Mouse (Mus musculus) heart, adult 11 months (tissue): ENCODE data around the gene Sptlc3.

ENCODE experiments used
- DNase-seq: peaks from one replicate; pipeline ENCODE4 v3.0.0; 2022

Sptlc3 gene

DNA sequence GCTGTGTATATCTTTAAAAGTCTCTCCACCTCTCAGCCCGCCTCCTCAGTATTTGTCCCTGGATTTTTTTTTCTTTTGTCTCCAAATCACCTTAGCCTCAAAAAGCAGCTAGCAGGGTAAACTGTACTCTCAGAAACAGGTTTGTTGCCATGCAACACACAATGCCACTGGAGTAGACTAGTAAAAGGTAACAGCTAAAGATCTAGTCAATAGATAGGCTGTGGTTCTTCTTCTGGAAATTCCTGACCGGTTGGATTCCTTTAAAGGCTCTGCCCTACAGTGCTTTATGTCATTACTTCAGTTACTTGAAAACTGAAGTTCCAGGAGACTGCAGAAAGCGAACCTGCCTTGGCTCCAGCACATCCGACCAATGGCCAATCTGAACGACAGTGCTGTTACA, at the start of gene Sptlc3:
Gene Sptlc3 (plus strand): TSS at position 78 of the 400 bp plus-strand sequence.
- DNase-seq, result no peak

DNA sequence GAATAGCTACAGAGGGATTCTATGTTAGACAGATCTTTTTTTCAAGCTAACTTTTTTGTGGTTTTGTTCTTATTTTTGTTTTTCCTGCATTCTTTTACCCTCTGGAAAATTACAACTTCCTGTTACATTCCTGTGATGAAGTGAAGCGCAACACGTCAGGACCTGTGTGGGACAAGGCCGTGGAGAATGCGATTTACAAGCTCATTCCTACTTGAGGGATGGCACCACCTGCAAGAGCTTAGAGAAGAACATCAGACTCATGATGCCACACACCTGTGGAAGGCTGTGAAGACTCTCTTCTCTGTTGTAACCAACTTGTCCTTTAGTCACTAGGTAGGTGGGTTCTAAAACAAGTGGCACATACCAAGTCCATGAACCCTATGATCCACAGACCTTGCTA, 26.0 kb upstream of the Sptlc3 start:
- no peak for DNase-seq

DNA sequence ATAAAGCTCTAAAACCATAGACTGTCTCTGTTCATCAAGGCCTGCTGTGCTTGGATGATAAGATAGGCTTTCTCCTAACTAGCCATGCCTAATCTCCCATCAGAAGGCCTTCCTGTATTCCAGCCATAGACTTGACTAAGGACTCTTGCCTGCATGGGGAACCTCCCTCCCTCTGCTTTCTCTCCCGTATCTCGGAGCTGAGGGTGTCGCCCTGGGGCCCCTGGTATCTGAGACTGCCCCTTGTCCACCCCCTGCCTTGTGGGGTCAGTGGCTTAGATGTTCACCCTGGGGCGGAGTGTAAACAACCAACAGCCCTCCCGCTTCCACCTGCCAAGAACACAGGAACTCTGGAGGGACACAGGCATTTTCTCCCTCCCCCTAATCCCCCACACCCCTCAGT, 5.0 kb upstream of the Sptlc3 start:
- no peak for DNase-seq

DNA sequence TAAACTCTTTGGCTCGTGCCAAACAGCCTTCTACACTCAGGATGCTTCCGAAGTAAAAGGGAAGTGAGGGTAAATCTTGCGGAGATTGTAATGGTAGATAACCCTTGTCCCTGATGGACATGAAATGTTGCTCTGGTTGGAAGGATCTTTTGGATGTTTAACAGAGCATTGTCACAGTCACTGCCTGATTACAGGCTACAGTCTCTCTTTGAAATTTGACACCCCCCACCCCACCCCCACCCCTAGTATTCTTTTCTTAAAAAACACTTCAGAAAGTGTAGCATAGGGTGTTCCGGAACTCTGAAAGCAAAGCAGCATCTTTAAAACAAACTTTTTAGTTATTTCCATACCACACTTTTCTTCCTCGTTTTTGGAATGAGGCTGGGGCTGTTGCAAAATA, 916 bp downstream of the Sptlc3 start:
- no peak for DNase-seq

DNA sequence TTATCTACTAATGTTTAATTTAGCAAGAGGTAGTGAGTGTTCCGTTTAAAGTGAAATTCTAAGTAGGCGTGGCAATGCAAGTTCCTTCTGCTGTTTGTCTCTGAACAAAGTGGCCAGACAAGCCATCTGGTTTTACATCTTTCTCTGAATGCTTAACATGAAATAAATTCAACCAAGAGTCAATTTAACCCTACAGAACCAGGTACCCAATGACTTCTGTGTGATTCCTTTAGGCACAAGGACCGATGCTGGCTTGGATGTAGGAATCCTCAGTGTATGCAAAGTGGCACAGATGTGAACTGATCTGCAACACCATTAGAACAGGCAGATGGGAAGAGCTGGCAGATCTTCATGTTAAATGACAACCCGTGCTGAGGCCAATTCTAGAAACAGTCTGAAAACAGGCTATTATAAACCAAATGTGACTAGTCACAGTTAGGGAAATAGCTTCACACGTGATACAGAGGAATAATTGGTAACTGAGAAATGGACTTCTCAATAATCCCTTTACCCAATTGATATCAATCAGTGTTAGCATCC, 68.3 kb downstream of the Sptlc3 start:
- no peak for DNase-seq

DNA sequence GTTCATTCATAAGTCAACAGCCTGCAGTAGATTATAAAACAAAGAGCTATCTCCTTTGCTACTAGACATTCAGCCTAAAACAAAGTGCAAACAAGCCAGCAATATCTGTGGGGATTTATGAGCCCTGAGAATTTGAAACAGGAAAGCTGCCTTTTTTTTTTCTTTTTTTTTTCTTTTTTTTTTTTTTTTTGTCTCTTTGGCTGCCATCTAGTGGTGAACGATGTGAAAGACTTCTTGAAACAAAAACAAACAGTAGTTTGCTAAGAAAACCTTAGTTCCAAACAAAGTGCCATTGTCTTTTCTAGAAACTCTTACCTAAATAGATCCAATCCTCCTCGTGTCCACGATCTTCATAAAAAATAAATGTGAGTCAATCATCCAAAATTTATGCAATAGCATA, 85.6 kb downstream of the Sptlc3 start:
- no peak for DNase-seq

DNA sequence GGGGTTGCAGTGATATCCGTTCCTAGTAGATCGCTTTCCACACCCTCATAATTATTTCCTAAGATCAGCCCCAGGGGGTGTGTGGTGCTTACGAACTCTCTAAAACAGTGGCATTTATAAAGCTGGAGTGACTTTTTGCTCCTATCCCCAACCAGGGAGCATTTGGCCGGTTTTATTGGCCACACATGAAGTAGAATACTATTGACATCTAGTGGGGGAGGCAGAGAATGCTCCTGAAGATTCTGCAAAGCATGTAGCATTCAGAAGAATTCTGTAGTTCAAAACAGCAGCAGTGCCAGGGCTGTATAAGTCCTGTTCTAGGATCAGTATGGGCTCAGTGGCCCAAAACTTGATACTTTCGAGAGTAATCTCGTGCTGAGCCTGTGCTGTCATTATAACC, 89.1 kb downstream of the Sptlc3 start:
- DNase-seq, result no peak

DNA sequence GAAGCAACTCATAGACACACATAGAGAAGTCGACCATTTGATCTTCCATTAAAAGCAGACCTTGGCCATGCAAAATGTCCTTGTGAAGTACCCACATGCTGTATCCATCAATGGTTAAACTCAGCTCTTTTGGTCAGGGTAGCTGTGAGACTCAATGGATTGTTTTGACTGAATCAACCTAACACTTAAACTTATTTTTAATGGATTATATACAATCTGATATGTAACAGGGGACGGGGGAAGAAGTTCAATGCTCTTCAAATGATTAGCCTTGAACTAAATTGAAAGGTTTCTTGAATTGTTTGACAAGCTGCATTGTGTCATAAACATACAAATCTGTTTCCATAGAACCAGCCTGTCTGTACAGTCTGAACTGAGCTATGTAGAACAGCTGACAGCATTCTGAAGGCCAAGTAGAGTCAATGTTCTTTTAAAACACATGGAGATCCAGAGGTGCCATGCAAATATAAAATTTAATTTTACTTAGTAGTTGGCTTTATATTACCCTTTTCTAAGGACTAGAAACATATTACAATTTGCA, 94.0 kb downstream of the Sptlc3 start:
- no peak for DNase-seq

DNA sequence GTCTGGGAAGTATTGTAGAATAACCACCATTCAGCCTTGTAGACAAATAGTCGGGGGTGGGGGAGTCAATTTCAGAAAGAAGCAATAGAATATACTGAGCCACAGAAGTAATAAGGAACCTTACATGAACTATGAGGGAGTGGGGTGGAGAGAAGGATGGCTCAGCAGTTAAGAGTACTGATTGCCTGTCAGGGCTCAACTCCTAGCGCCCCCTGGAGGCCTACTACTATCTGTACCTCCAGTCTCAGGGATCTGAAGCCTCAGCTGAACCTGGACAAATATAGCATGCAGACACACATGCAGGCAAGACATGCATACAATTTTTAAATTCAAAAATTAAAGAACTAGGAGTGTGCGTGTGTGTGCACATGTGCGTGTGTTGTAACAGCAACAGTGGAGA, 96.2 kb downstream of the Sptlc3 start:
- no peak for DNase-seq

DNA sequence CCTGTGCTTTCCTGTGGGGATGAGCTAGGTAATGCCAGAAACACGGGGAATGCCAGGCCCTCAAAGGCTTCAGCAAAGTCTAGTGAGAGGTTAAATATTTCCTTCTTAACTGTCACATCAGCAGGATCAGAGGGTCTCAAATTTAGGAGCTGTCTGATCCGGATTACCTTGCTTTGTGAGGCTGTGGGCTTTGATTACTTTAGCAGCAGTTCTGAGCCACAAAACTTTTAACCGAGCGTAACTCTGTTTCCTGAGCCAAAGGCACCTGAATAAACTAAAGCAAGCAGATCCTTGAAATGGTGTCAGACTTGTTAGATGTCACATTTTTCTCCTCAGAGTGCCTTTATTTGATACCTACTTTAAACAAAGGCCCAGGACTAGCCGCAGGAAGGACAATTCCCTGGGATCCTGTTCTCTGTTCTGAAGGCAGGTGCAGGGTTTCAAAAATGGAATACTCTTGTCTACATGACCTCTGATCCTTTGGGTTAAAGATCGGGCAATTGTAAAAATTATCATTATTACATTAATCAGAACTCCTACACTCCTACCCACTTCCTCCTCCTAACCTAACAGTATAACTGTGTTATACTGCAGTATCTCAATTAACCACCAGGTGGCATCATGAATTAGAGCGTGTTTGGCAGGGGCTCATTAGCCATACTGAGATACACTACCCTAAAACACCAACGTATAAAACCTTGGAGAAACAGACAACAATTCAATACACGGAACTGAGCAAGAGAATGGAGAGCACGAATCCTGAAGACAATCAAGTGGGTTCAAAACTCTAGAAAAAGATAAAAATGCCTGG, 97.4 kb downstream of the Sptlc3 start:
- DNase-seq, result no peak

DNA sequence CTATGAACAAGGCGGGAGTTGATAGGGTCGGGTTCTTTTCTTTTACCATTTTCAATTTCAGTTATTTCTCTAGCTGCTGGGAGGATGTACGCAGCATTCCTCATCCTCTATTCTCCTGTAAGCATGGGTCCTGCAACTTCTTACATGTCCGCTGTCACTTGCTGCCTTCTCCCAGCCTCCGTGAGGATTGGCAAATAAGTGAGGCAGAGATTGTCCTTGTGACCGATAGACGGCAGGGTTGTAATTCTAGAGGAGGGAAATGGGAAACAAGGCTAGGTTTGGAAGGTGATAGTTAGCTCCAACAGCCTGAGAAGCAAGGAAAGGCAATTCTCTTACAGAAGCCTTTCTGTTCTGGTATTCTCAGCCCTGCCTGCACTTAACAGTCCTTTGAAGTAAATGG, 98.4 kb downstream of the Sptlc3 start:
- no peak for DNase-seq

DNA sequence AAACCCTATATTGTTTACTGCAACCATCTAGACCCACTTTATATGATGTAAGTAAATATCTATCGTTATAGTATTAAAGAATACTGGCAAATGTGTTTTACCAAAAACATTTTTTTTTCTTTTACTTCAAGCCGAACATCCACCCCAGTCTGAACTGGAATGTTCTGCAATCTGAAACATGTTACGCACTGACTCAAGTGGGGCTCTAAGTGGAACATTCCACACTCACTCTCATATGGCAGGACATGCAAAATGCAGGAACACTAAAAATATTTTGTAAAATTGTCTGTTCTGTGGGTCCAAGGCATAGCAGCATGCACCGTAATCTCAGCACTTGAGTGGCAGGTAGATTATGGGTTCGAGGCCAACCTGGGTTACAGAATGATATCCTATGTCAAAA, 103.5 kb downstream of the Sptlc3 start:
- DNase-seq, result no peak

DNA sequence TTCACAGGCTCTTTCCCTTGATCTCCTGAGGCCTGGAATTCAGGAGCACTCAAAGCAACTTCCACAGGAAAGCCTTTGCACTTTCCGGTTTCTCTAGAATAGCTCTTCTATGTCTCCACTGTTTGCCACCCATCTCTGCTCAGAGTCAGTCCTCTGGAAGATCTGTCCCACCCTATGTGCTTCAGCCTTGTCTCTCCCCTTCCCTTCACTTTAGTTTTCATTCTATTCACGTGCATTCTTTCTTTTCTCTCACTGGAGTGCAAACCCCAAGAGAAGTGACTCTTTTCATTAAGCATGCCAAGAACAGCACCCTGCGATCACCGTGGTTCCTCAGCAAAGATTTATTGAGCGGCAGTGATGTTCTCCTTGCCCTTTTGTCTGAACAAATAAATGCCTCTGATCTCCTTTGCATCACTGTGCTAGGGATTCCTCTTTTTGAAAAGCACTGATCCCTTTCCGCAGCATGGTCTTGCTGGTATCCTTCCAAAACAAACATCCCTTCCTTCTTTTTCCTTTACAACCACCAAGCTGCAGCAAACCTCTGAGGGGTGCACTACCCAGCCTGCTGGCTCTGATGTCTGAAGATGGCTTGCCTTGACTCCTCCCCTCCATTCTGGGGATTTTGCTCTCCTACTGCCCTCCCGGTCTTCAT, 108.0 kb downstream of the Sptlc3 start:
- no peak for DNase-seq

DNA sequence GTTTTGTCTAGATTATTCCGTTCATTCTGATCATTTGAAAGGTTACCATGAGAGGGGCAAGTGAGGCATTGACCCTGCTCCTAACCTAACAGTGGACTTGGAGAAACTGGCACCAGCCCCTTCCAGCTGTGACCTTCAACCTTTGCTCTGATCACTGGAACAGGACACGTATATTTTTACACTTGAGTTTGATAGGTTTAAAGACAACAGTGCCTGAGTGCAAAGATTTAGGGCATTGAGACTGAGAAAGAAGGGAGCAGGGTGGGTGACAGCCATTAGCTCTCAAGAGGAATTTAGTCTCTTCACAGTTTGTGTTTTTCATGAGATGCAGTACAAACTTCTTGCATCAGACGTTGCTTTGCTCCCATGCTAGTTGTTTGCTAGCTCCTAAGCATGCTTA, 114.5 kb downstream of the Sptlc3 start:
- peak; percentile 58 for DNase-seq

DNA sequence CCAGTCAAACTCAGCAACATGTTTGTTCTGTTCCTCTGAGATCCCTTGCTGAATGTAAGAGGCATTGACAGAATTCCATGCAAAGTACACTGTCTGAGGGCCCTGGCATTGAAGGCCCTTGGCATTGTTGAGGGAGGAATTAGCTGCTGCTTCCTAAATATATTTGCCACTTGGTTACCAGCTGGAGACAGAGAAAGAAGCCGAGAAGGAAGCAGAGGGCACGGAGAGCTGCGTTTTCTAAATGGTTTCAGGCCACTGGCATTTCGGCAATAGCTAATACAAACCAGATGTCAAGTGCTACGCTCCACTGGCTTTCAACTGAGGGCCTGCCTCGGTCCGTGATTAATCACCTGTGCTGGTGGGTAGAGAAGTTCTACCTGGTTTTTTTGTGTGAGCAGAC, 115.1 kb downstream of the Sptlc3 start:
- peak; percentile 29 for DNase-seq

DNA sequence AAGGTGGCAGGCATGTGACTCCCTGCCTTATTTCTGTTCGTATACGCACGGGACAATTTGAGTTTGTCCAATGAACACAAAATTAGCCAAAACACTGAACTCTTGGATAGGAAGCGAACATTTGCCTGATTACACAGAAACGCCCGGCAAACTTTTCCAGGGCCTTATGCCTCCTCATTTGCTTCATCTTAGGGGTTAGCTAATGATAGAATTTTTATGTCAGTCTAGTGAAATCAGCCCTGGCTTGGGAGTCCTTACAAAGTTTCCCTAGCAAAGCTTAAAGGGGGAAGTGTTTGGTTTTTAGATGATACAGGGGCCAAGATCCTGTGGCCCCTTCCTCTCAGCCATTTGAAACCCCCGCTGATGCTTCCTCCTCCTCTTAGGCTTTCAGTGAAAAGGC, 115.5 kb downstream of the Sptlc3 start:
- no peak for DNase-seq

DNA sequence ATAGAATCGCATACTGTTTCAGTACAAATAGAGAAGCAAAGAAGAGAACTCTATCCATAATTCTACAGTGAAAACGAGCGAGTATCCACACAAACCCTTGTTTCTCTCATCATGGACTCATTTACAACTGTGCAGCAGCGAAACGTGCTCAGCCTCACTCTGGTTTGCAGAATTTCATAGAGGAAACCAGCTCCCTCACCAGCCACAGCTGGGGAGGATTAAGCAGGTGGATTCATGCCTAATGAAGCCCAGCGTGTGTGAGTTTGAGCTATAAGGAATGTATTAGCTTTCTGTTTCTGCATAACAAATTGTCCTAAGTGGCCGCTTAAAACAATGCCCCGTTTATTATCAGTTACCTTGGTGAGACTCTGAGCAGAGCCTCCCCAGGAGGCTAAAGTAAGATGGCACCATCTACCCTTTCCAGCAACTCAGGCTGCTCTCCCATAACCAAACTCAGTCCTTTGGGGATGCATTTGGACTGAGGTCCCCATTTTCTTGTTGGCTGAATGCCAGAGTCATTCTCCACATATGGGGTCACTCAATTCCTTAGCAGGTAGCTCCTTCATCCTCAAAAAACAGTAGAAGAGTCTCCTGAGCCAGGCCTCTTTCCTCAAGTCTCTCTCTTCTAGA, 116.1 kb downstream of the Sptlc3 start:
- no peak for DNase-seq

DNA sequence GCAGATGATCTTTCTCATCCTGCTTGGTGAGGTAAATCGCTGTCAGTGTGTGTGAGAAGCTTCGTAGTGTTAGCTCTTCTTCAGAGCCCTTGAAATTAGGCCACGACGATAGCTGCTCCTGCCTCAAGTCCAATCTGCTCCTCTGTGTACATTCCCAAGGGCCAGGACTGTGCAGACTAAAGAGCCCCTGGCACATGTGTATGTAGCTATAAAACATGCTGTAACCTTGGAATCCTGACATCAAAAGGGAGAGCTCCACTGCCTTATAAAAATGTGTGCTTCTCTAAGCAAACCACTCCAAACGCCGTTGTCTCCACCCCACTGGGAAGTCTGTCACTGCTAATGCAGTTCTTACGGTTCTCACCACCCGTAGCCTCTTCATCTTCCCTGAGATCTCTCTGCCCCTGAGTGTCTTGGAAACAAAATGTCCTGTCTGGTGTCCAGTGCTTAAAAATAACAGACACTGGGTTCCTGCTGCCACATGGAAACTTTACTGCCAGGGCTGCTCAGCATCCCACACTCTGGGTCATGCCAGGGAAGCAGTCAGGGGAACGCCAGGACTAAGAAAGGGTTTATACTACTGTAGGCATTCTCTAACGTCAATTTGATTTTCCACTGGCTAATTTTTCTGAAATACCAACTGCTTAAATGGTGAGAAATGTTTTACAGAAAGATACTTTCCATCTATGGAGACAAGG, 118.8 kb downstream of the Sptlc3 start:
- no peak for DNase-seq

DNA sequence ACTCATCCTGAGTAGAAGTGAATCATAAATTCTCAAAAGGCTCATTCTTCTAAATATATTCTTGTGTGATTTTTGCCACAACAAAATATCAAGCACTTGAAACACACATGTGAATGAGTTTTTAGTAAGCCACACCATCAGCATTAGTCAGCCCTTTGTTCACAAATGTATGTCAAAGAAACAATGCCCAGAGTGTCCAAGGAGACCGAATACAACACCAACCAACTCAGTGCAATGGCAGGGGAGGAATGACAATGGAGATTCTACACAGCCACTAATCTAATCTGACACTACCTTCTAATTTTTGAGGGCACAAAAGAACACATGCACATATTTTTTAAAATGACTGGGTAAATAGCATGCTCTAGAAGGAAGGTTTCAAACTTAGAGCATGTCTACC, 132.8 kb downstream of the Sptlc3 start:
- DNase-seq, result no peak

DNA sequence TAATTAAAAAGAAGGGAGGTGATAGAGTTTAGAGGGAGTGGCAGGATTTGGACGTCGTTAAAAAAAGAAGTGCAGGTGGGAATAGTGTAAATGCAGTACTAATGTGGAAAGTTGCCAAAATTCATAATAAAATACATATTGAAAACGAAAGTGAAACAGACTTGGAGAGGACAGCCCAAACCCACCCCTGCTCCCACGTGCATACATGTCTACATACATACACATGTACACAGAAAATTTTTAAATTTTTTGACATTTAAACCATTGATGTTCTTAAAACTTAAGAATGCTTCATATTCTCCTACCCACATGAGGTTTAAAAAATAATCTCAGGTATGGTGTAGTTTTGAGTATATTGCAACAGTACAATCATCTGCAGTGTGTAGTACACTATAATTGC, 135.0 kb downstream of the Sptlc3 start:
- no peak for DNase-seq

DNA sequence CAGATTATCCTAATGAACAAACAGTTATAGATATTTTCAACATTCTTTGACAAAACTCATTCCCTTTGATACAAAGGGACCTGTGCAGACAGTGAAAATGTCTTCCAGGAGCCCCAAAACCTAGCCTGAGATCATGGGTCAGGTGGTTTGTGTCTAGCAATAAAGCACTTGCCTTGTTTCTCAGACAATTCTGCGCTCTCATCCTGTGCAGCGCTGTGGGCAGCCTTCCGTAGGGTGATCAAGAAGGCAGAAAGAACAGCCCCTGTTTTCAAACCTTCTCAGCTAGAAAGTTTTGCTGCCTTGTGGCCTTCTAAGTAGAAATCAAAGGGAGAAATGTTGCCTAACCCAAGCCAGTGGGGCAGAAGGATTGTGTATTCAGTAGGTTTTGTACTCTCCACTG, 135.9 kb downstream of the Sptlc3 start:
- DNase-seq, result no peak

DNA sequence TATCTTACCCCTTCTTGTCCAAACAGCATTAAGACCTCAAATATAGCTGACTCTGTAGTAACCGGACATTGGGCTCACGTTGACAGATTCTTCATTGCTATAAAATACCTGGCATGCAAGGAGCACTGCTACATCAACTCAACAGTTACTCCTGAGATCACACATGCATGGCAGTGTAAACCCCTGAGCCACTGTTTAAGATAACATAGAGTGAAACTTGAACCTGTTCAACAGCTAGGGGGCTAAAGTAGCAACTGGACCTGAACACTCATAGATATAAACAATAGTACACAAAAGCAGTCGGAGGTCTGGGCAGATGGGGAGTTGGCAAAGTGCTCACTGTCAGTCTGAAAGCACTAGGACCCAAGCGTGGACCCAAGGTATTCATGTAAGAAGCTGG, 140.8 kb downstream of the Sptlc3 start:
- no peak for DNase-seq

DNA sequence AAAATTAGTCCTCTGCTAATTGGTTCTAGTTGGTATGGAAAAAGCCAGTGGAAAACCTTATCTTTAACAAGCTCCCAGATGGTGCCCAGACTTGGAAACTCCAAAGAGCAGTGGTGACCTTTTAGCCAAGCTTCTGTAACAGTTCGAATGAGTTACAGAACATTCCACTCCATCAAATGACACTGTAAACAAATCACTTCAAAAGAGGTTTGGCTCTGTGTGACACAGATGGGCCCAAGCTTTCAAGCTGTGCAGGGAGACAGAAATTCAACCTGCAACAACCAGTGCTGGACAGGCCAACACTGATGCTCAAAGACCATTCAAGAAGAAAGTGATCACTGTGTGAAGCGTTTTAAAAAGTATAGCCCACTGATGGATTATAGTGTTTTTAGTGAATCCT, 144.1 kb downstream of the Sptlc3 start:
- DNase-seq, result no peak
